In the genomic region with DNA sequence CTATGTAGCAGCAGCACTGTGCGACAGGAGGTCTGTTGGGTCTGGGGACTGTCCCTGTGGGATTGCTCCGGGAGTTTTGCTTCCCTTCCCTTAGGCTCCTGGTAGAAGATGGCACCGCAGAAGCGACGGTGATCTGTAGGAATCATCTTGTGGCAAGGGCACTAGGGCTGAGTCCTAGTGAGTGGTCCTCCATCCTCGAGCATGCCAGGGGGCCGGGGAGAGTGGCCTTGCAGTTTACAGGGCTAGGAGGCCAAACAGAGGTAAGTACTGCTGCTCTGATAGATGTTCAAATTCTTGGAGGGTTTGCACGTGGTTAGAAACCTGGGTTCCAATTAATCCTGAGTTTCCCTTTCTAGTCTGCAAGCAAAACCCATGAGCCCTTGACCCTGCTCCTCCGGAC, we compare ENCODE assay signal across 8 mouse cellular contexts. TPM values are rescaled to one million over a fixed set of nuclear protein-coding genes. Genes with fewer than 3 reads are reported as not detected.
A peak's percentile ranks its signal among the peaks of the same experiment; 100 is the strongest.
DNase-seq lines count a peak whose midpoint lies in the region; ATAC-seq and TF ChIP-seq lines count a peak whose summit lies in the region.

No protein-coding gene starts in this region.

- no peak overlapping the region for H3K9ac ChIP-seq in limb, embryonic 12.5 days (replicated peaks)

- H3K36me3 ChIP-seq in megakaryocyte, embryonic 14.5 days (replicated peaks; ENCODE audit: low read length): peaks cover 59% of the 10 kb centered on the region
- H3K36me3 ChIP-seq in limb, embryonic 12.5 days: peaks cover 58% of the 10 kb centered on the region
- H3K36me3 ChIP-seq in small intestine, adult 2 months (ENCODE audit: control insufficient read depth, insufficient read depth, low read length): peaks cover 16% of the 10 kb centered on the region; the same call in 1 of the 2 replicates

- no peak overlapping the region for H3K4me2 ChIP-seq in limb, embryonic 12.5 days

- peak overlapping the region; percentile 24 for H3K27ac ChIP-seq in limb, embryonic 12.5 days
- H3K27ac ChIP-seq in small intestine, adult 2 months (ENCODE audit: insufficient read depth, low read depth, low read length): peak overlapping the region; percentile 14; the same call in 1 of the 2 replicates

- peak; percentile 29 for DNase-seq in adrenal gland, adult 2 months
- DNase-seq in adrenal gland, postnatal 4 days (ENCODE audit: low spot score in 2 of 2): no peak
- DNase-seq in adrenal gland, postnatal 36 days: no peak
- no peak for DNase-seq in thymus, postnatal 10 days (ENCODE audit: low spot score in 2 of 2)

- peaks cover 43% of the 10 kb centered on the region for H3K4me1 ChIP-seq in megakaryocyte, embryonic 14.5 days
- peaks cover 21% of the 10 kb centered on the region for H3K4me1 ChIP-seq in limb, embryonic 12.5 days (replicated peaks)
- peaks cover 9% of the 10 kb centered on the region; the same call in 1 of the 2 replicates for H3K4me1 ChIP-seq in small intestine, adult 2 months (ENCODE audit: control insufficient read depth, insufficient read depth, insufficient read length, low read length)

- ATAC-seq in megakaryocyte, adult 5-6 weeks (ENCODE audit: poor library complexity, severe bottlenecking): no peak
- no peak for ATAC-seq in limb, embryonic 12.5 days (ENCODE audit: insufficient number of reproducible peaks, insufficient read depth, low FRiP score, low TSS enrichment, low read depth)

- TF ChIP-seq POLR2A in small intestine, adult 2 months (IDR thresholded peaks at IDR 0.05; ENCODE audit: low read depth, low read length): no peak

- 86% methylated on average over 9 of the region's 9 CpGs for WGBS in limb, embryonic 12.5 days
- WGBS in small intestine, adult 2 months: 85% methylated on average over 9 of the region's 9 CpGs

- peak overlapping the region; percentile 93 for H3K4me3 ChIP-seq in megakaryocyte, embryonic 14.5 days (replicated peaks)
- H3K4me3 ChIP-seq in limb, embryonic 12.5 days (replicated peaks): 0 out of 2 replicates have a peak overlapping the region, but pooled peaks have one; percentile 12
- 0 out of 2 replicates have a peak overlapping the region, but pooled peaks have one; percentile 3 for H3K4me3 ChIP-seq in small intestine, adult 2 months (ENCODE audit: low read depth, low read length)

- H3K27me3 ChIP-seq in megakaryocyte, embryonic 14.5 days (replicated peaks): no peaks in the 10 kb centered on the region
- H3K27me3 ChIP-seq in limb, embryonic 12.5 days: no peaks in the 10 kb centered on the region
- no peaks in the 10 kb centered on the region for H3K27me3 ChIP-seq in small intestine, adult 2 months (ENCODE audit: control insufficient read depth, insufficient read depth, low read length)

- H3K9me3 ChIP-seq in megakaryocyte, embryonic 14.5 days: no peaks in the 10 kb centered on the region
- H3K9me3 ChIP-seq in limb, embryonic 12.5 days: no peaks in the 10 kb centered on the region

- TF ChIP-seq CTCF in small intestine, adult 2 months (IDR thresholded peaks at IDR 0.05; ENCODE audit: extremely low read depth, insufficient read length, insufficient replicate concordance, low read depth, low read length): no peak

RNA-seq across cellular contexts. Expression of gene Aurkb, which starts 10.0 kb away (rescaled TPM):
- total RNA-seq in adrenal gland, adult 2 months (2021): 1 to 10 TPM; 1.7 to 2.8 TPM
- 10.8 and 11.2 TPM in 2 replicates for polyA plus RNA-seq in adrenal gland, adult 2 months (2012; rRNA removed)
- total RNA-seq in adrenal gland, postnatal 4 days (2021): 10 to 100 TPM; 41.5 to 41.7 TPM
- 41.3 and 65.2 TPM in 2 replicates for polyA plus RNA-seq in megakaryocyte, embryonic 14.5 days (2012; ENCODE audit: insufficient read depth, low replicate concordance)
- 105 and 116 TPM in 2 replicates for total RNA-seq in megakaryocyte, adult 5-6 weeks (2015)
- total RNA-seq in megakaryocyte, adult 5-6 weeks (2017): 116 and 125 TPM in 2 replicates
- polyA plus RNA-seq in limb, embryonic 12.5 days (2016; fragmentation: Nextera tagmentation; extraction: Ambion mirVana): 169 and 171 TPM in 2 replicates
- 15.5 and 30.8 TPM in 2 replicates for polyA plus RNA-seq in small intestine, adult 2 months (2012; rRNA removed)
- 1 to 10 TPM; 5.0 to 6.4 TPM for total RNA-seq in adrenal gland, postnatal 36 days (2021)

RNA-seq across cellular contexts. Expression of gene Ctc1, which starts 19.7 kb away (rescaled TPM):
- total RNA-seq in adrenal gland, adult 2 months (2021): 10 to 100 TPM; 21.8 to 26.6 TPM
- 37.8 and 39.7 TPM in 2 replicates for polyA plus RNA-seq in adrenal gland, adult 2 months (2012; rRNA removed)
- 10 to 100 TPM; 50.2 to 51.3 TPM for total RNA-seq in adrenal gland, postnatal 4 days (2021)
- polyA plus RNA-seq in megakaryocyte, embryonic 14.5 days (2012; ENCODE audit: insufficient read depth, low replicate concordance): 21.0 and 56.5 TPM in 2 replicates
- 28.0 and 34.5 TPM in 2 replicates for total RNA-seq in megakaryocyte, adult 5-6 weeks (2015)
- total RNA-seq in megakaryocyte, adult 5-6 weeks (2017): 15.8 and 20.5 TPM in 2 replicates
- 70.5 and 73.8 TPM in 2 replicates for polyA plus RNA-seq in limb, embryonic 12.5 days (2016; fragmentation: Nextera tagmentation; extraction: Ambion mirVana)
- 14.0 and 20.0 TPM in 2 replicates for polyA plus RNA-seq in small intestine, adult 2 months (2012; rRNA removed)
- total RNA-seq in adrenal gland, postnatal 36 days (2021): 10 to 100 TPM; 19.5 to 28.9 TPM

RNA-seq across cellular contexts. Expression of gene Borcs6, which starts 24.1 kb away (rescaled TPM):
- total RNA-seq in adrenal gland, adult 2 months (2021): 10 to 100 TPM; 21.3 to 26.4 TPM
- polyA plus RNA-seq in adrenal gland, adult 2 months (2012; rRNA removed): 38.9 and 41.4 TPM in 2 replicates
- total RNA-seq in adrenal gland, postnatal 4 days (2021): 10 to 100 TPM; 24.3 to 26.0 TPM
- polyA plus RNA-seq in megakaryocyte, embryonic 14.5 days (2012; ENCODE audit: insufficient read depth, low replicate concordance): 60.9 and 88.1 TPM in 2 replicates
- 18.8 and 20.5 TPM in 2 replicates for total RNA-seq in megakaryocyte, adult 5-6 weeks (2015)
- total RNA-seq in megakaryocyte, adult 5-6 weeks (2017): 17.7 and 20.2 TPM in 2 replicates
- polyA plus RNA-seq in limb, embryonic 12.5 days (2016; fragmentation: Nextera tagmentation; extraction: Ambion mirVana): 9.2 and 10.0 TPM in 2 replicates
- polyA plus RNA-seq in small intestine, adult 2 months (2012; rRNA removed): 13.2 and 28.5 TPM in 2 replicates
- total RNA-seq in adrenal gland, postnatal 36 days (2021): 10 to 100 TPM; 26.4 to 30.4 TPM

RNA-seq across cellular contexts. Expression of gene Pfas, which starts 27.2 kb away (rescaled TPM):
- 10 to 100 TPM; 23.7 to 28.6 TPM for total RNA-seq in adrenal gland, adult 2 months (2021)
- polyA plus RNA-seq in adrenal gland, adult 2 months (2012; rRNA removed): 14.5 and 16.7 TPM in 2 replicates
- 10 to 100 TPM; 37.5 to 42.3 TPM for total RNA-seq in adrenal gland, postnatal 4 days (2021)
- polyA plus RNA-seq in megakaryocyte, embryonic 14.5 days (2012; ENCODE audit: insufficient read depth, low replicate concordance): 1.9 and 5.5 TPM in 2 replicates
- total RNA-seq in megakaryocyte, adult 5-6 weeks (2015): 7.3 and 10.3 TPM in 2 replicates
- 7.4 and 10.4 TPM in 2 replicates for total RNA-seq in megakaryocyte, adult 5-6 weeks (2017)
- 45.7 and 48.5 TPM in 2 replicates for polyA plus RNA-seq in limb, embryonic 12.5 days (2016; fragmentation: Nextera tagmentation; extraction: Ambion mirVana)
- 4.7 and 6.0 TPM in 2 replicates for polyA plus RNA-seq in small intestine, adult 2 months (2012; rRNA removed)
- 10 to 100 TPM; 28.3 to 30.6 TPM for total RNA-seq in adrenal gland, postnatal 36 days (2021)

RNA-seq across cellular contexts. Expression of gene Tmem107, which starts 35.2 kb away (rescaled TPM):
- total RNA-seq in adrenal gland, adult 2 months (2021): 10 to 100 TPM in 1 of 2 experiments, 1 to 10 TPM in 1; 9.5 to 16.9 TPM
- polyA plus RNA-seq in adrenal gland, adult 2 months (2012; rRNA removed): 46.6 and 49.1 TPM in 2 replicates
- 10 to 100 TPM; 20.6 TPM for total RNA-seq in adrenal gland, postnatal 4 days (2021)
- polyA plus RNA-seq in megakaryocyte, embryonic 14.5 days (2012; ENCODE audit: insufficient read depth, low replicate concordance): 40.2 and 62.0 TPM in 2 replicates
- total RNA-seq in megakaryocyte, adult 5-6 weeks (2015): 13.2 and 15.7 TPM in 2 replicates
- total RNA-seq in megakaryocyte, adult 5-6 weeks (2017): 11.4 and 26.6 TPM in 2 replicates
- 39.5 and 41.0 TPM in 2 replicates for polyA plus RNA-seq in limb, embryonic 12.5 days (2016; fragmentation: Nextera tagmentation; extraction: Ambion mirVana)
- polyA plus RNA-seq in small intestine, adult 2 months (2012; rRNA removed): 11.8 and 12.8 TPM in 2 replicates
- total RNA-seq in adrenal gland, postnatal 36 days (2021): 10 to 100 TPM; 13.5 to 17.5 TPM

Comparison
In these comparisons a context has a peak if more than half of its experiments do, and no peak if none do; other contexts are left out.
1. RNA of gene Aurkb, which starts 10.0 kb away (total RNA-seq): 105 to 125 TPM in megakaryocyte, adult 5-6 weeks and 41.5 to 41.7 TPM in adrenal gland, postnatal 4 days; 5.0 to 6.4 TPM in adrenal gland, postnatal 36 days and 1.7 to 2.8 TPM in adrenal gland, adult 2 months; every median in the first group is over 4 times any median in the second.
2. H3K4me3 ChIP-seq: peak in every context shown above with its lines; median percentile 93 in megakaryocyte, embryonic 14.5 days; 12 in limb, embryonic 12.5 days; 3 in small intestine, adult 2 months.